Mouse (Mus musculus): ENCODE data around the gene Luzp2. TPM values are rescaled to one million over a fixed set of nuclear protein-coding genes. Genes with fewer than 3 reads are reported as not detected.

Gene Luzp2
- polyA plus RNA-seq (2014; fragmentation: Illumina TruSeq; extraction: RNeasy Lipid Tissue Mini Kit (QIAGEN cat#74804); ENCODE audit: low read depth, low replicate concordance): not detected

DNA sequence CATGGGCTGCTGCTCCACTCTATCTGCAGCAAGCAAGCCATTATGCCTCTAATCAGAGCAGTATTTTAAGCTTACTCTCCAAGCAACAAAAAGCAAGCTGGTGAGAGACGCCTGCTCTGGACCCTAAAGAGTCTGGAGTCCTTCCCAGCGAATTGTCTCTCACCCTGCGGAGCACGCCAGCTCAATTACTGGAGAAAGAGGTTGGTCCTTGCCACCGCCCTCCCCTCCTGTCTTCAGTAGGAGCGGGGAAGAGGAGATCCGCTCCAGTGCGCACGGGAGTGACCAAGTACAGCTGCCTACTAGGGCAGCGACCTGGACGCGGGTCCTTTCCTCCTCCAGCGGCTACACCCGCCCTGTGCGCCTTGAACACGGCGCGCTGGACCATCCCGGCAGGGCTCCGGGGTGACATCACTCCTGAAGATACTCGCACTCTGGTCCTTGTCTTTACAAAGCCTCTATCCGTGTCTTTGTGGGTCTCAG, at the start of gene Luzp2:
Luzp2 (plus strand) TSS at position 127 of the 480 bp plus-strand sequence.

Measured in liver, adult 10 weeks (tissue).